Mouse (Mus musculus): Measurements from ENCODE around the gene Shisa9. TPM values are rescaled to one million over a fixed set of nuclear protein-coding genes. Genes with fewer than 3 reads are reported as not detected.

Shisa9 gene
- not detected in 2 replicates for polyA plus RNA-seq (2012)

DNA sequence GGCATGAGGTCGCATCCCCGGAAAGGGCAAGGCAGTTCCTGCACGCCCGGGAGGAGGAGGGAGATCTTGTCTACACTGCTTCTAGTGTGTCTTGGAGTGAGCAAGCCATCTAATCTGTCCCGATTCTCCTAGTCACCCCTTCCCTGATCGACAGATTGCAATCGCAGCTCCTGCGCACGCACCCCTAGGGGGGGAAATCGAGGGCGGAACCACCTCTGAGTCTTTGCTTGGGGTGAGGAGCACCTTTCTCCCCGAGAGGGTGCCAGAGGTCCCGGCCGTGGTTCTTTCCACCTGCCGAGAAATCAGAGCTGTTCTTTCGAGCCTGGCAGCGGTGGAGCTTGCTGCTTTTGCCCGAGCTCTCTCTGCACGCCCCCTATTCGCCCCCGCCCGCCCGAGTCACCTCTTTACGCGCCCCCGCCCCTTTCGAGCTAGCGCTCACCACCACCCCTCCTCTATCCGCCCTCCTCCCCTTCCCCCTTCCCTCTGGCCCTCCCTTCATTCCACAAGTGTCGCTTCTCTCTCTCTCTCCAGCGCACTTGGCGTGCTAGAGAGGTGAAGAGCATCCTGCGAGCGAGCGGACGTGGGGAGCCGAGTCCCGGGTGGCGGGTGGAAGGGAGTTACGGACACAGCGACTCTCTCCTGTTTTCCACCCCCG is at the start of gene Shisa9:
Gene Shisa9, plus strand, starts transcription at position 498 of the 655 bp plus-strand sequence.

Other genes with a start within 250 kb of the Shisa9 start
- 7.6 and 10.4 TPM in 2 replicates for gene Cpped1, start 74.7 kb upstream of the Shisa9 start, polyA plus RNA-seq (2012)